Comparison of ENCODE assay signal across 11 mouse cellular contexts in genomic region chr8:124842929-124843328, GRCm38 (mm10). TPM values are rescaled to one million over a fixed set of nuclear protein-coding genes. Genes with fewer than 3 reads are reported as not detected.
DNase-seq lines count a peak whose midpoint lies in the region; ATAC-seq and TF ChIP-seq lines count a peak whose summit lies in the region.
"Not testable (repeated sequence)": the region's sequence is repeated elsewhere in the genome, so short reads cannot be mapped to it uniquely, and the experiment has no call there.
"Had no signal": no experiment of that assay in that cellular context is flagged by ENCODE, and none has a peak within 500 bp of the region (broad histone marks: within the 10 kb centered on the region; RNA-seq: fewer than 3 reads in every experiment).

No protein-coding gene starts in this region.

- H3K27me3 ChIP-seq in heart, postnatal 0 days (ENCODE audit: control insufficient read depth, insufficient read depth, low read length); limb, embryonic 11.5 days (ENCODE audit: control insufficient read depth, insufficient read depth, low read length): not testable (repeated sequence)

- H3K36me3 ChIP-seq in heart, postnatal 0 days (replicated peaks; ENCODE audit: control insufficient read depth, insufficient read depth, low read length): peaks cover 43% of the 10 kb centered on the region
- peaks cover 24% of the 10 kb centered on the region for H3K36me3 ChIP-seq in limb, embryonic 11.5 days (ENCODE audit: control insufficient read depth, insufficient read depth, low read length)

- H3K9me3 ChIP-seq in heart, postnatal 0 days (replicated peaks; ENCODE audit: control insufficient read depth, low read length); limb, embryonic 11.5 days (ENCODE audit: control insufficient read depth, low read length): not testable (repeated sequence)

- H3K4me2 ChIP-seq in heart, postnatal 0 days (ENCODE audit: low read depth, low read length); limb, embryonic 11.5 days (ENCODE audit: low read depth, severe bottlenecking): not testable (repeated sequence)

- not testable (repeated sequence) for TF ChIP-seq CTCF in heart, postnatal 0 days (IDR thresholded peaks at IDR 0.05; ENCODE audit: low read depth)

- ATAC-seq in heart, postnatal 0 days (ENCODE audit: insufficient read depth, low read depth); limb, embryonic 11.5 days (ENCODE audit: insufficient number of reproducible peaks, low FRiP score, low TSS enrichment, low read depth): not testable (repeated sequence)

- H3K9ac ChIP-seq in heart, postnatal 0 days (replicated peaks; ENCODE audit: low read depth, low read length): not testable (repeated sequence)
- peak overlapping the region; percentile 13; the same call in 1 of the 2 replicates for H3K9ac ChIP-seq in limb, embryonic 11.5 days (ENCODE audit: low read length)

- not testable (repeated sequence) for TF ChIP-seq EP300 in heart, postnatal 0 days (IDR thresholded peaks at IDR 0.05; ENCODE audit: low read depth)

- peak overlapping the region; percentile 70 for H3K27ac ChIP-seq in brown adipose tissue, adult 24 weeks (replicated peaks; ENCODE audit: low read depth, low read length)
- H3K27ac ChIP-seq in heart, postnatal 0 days (ENCODE audit: low read depth); limb, embryonic 11.5 days (replicated peaks; ENCODE audit: low read depth, low read length): not testable (repeated sequence)

- DNase-seq in adrenal gland, postnatal 10 days: peak; percentile 62
- DNase-seq in heart, postnatal 0 days (ENCODE audit: low spot score): peak; percentile 4
- peak; percentile 44 for DNase-seq in kidney, adult 11 months
- DNase-seq in kidney, adult 9 months: peak; percentile 56
- DNase-seq in kidney, postnatal 25 days: peak; percentile 34 to 77
- DNase-seq in limb, embryonic 11.5 days (ENCODE audit: low spot score): not testable (repeated sequence)

- H3K4me1 ChIP-seq in brown adipose tissue, adult 24 weeks (ENCODE audit: control insufficient read depth, insufficient read depth, insufficient read length, low read length): peaks cover 23% of the 10 kb centered on the region
- not testable (repeated sequence) for H3K4me1 ChIP-seq in heart, postnatal 0 days (ENCODE audit: control insufficient read depth, insufficient read depth); limb, embryonic 11.5 days (ENCODE audit: control insufficient read depth, insufficient read depth, low read length)

- 39% methylated on average over 1 of the region's 1 CpGs for WGBS in heart, postnatal 0 days
- WGBS in limb, embryonic 11.5 days: 47% methylated on average over 1 of the region's 1 CpGs

- H3K4me3 ChIP-seq in brown adipose tissue, adult 24 weeks (ENCODE audit: insufficient read depth, low read depth, low read length); heart, postnatal 0 days (ENCODE audit: low read depth, low read length); limb, embryonic 11.5 days (ENCODE audit: low read depth, low read length): not testable (repeated sequence)

RNA-seq across cellular contexts. Expression of gene Gnpat, which starts 19.9 kb away (rescaled TPM):
- 100 to 1,000 TPM; 126 to 173 TPM for total RNA-seq in adrenal gland, postnatal 10 days (2021)
- 133 and 153 TPM in 2 replicates for polyA plus RNA-seq in brown adipose tissue, adult 24 weeks (2012; ENCODE audit: insufficient read depth, insufficient read length, missing spikeins)
- total RNA-seq in heart, postnatal 0 days (2014; rRNA removed; ENCODE audit: low replicate concordance): 77.2 and 117 TPM in 2 replicates
- polyA plus RNA-seq in heart, postnatal 0 days (2015; fragmentation: Nextera tagmentation; extraction: Ambion mirVana): 114 and 115 TPM in 2 replicates
- polyA plus RNA-seq in limb, embryonic 11.5 days (2014; fragmentation: Nextera tagmentation; extraction: Ambion mirVana): 121 and 128 TPM in 2 replicates

RNA-seq across cellular contexts. Expression of gene 2810004N23Rik, which starts 20.0 kb away (rescaled TPM):
- total RNA-seq in adrenal gland, postnatal 10 days (2021): 10 to 100 TPM; 23.6 to 27.4 TPM
- polyA plus RNA-seq in brown adipose tissue, adult 24 weeks (2012; ENCODE audit: insufficient read depth, insufficient read length, missing spikeins): 12.9 and 17.1 TPM in 2 replicates
- 45.9 and 49.9 TPM in 2 replicates for total RNA-seq in heart, postnatal 0 days (2014; rRNA removed; ENCODE audit: low replicate concordance)
- polyA plus RNA-seq in heart, postnatal 0 days (2015; fragmentation: Nextera tagmentation; extraction: Ambion mirVana): 49.6 and 50.2 TPM in 2 replicates
- 58.4 and 58.9 TPM in 2 replicates for polyA plus RNA-seq in limb, embryonic 11.5 days (2014; fragmentation: Nextera tagmentation; extraction: Ambion mirVana)

RNA-seq across cellular contexts. Expression of gene Trim67, which starts 50.0 kb away (rescaled TPM):
- total RNA-seq in adrenal gland, postnatal 10 days (2021): 1 to 10 TPM; 2.9 to 6.5 TPM
- 7.1 and 8.0 TPM in 2 replicates for polyA plus RNA-seq in brown adipose tissue, adult 24 weeks (2012; ENCODE audit: insufficient read depth, insufficient read length, missing spikeins)
- 0.04 and 0.08 TPM in 2 replicates for total RNA-seq in heart, postnatal 0 days (2014; rRNA removed; ENCODE audit: low replicate concordance)
- polyA plus RNA-seq in heart, postnatal 0 days (2015; fragmentation: Nextera tagmentation; extraction: Ambion mirVana): 0.07 and 0.08 TPM in 2 replicates
- polyA plus RNA-seq in limb, embryonic 11.5 days (2014; fragmentation: Nextera tagmentation; extraction: Ambion mirVana): 0.01 TPM in 1 of 2 replicates, not detected in the other
- total RNA-seq: common myeloid progenitor, adult 5-6 weeks; MEL had no signal
- polyA plus RNA-seq: C2C12; erythroblast, embryonic 14.5 days had no signal

RNA-seq across cellular contexts. Expression of gene Exoc8, which starts 54.6 kb away (rescaled TPM):
- 10 to 100 TPM; 21.0 to 21.1 TPM for total RNA-seq in adrenal gland, postnatal 10 days (2021)
- polyA plus RNA-seq in brown adipose tissue, adult 24 weeks (2012; ENCODE audit: insufficient read depth, insufficient read length, missing spikeins): 9.7 and 13.5 TPM in 2 replicates
- 9.0 and 16.9 TPM in 2 replicates for total RNA-seq in heart, postnatal 0 days (2014; rRNA removed; ENCODE audit: low replicate concordance)
- polyA plus RNA-seq in heart, postnatal 0 days (2015; fragmentation: Nextera tagmentation; extraction: Ambion mirVana): 5.0 and 5.3 TPM in 2 replicates
- polyA plus RNA-seq in limb, embryonic 11.5 days (2014; fragmentation: Nextera tagmentation; extraction: Ambion mirVana): 7.0 and 8.1 TPM in 2 replicates

RNA-seq across cellular contexts. Expression of gene Sprtn, which starts 54.8 kb away (rescaled TPM):
- total RNA-seq in adrenal gland, postnatal 10 days (2021): 10 to 100 TPM; 20.2 to 21.3 TPM
- 10.2 and 14.9 TPM in 2 replicates for polyA plus RNA-seq in brown adipose tissue, adult 24 weeks (2012; ENCODE audit: insufficient read depth, insufficient read length, missing spikeins)
- total RNA-seq in heart, postnatal 0 days (2014; rRNA removed; ENCODE audit: low replicate concordance): 9.6 and 14.5 TPM in 2 replicates
- 5.1 and 6.7 TPM in 2 replicates for polyA plus RNA-seq in heart, postnatal 0 days (2015; fragmentation: Nextera tagmentation; extraction: Ambion mirVana)
- 8.9 and 9.3 TPM in 2 replicates for polyA plus RNA-seq in limb, embryonic 11.5 days (2014; fragmentation: Nextera tagmentation; extraction: Ambion mirVana)
